Mouse (Mus musculus) embryo, embryonic 11.5 days (tissue): ENCODE data around the gene Syt1.

ENCODE experiments used
- DNase-seq: peaks from one replicate; pipeline ENCODE4 v3.0.0-alpha.2; 2012; ENCODE audit warnings: low read depth, low spot score

Syt1 gene

GRCm38 (mm10) chr10:108885769-108886168, 125.0 kb downstream of the Syt1 start:
- DNase-seq: no peak

GRCm38 (mm10) chr10:108884520-108884919, 126.3 kb downstream of the Syt1 start:
- no peak for DNase-seq

- no peak for DNase-seq
Measured at GRCm38 (mm10) chr10:108880372-108880771, 130.4 kb downstream of the Syt1 start.

GRCm38 (mm10) chr10:108875730-108876129, 135.1 kb downstream of the Syt1 start:
- no peak for DNase-seq

- no peak for DNase-seq
Measured at GRCm38 (mm10) chr10:108874687-108875086, 136.1 kb downstream of the Syt1 start.

- no peak for DNase-seq
Measured at GRCm38 (mm10) chr10:108872359-108872758, 138.4 kb downstream of the Syt1 start.

- DNase-seq: no peak
Measured at GRCm38 (mm10) chr10:108870586-108870985, 140.2 kb downstream of the Syt1 start.

- DNase-seq: no peak
Measured at GRCm38 (mm10) chr10:108868136-108868535, 142.6 kb downstream of the Syt1 start.

- DNase-seq: no peak
Measured at GRCm38 (mm10) chr10:108867202-108867601, 143.6 kb downstream of the Syt1 start.

GRCm38 (mm10) chr10:108865586-108865985, 145.2 kb downstream of the Syt1 start:
- no peak for DNase-seq

GRCm38 (mm10) chr10:108855986-108856385, 154.8 kb downstream of the Syt1 start:
- DNase-seq: no peak

GRCm38 (mm10) chr10:108852757-108853156, 158.0 kb downstream of the Syt1 start:
- no peak for DNase-seq

- DNase-seq: no peak
Measured at GRCm38 (mm10) chr10:108837434-108837833, 173.3 kb downstream of the Syt1 start.

GRCm38 (mm10) chr10:108832248-108832647, 178.5 kb downstream of the Syt1 start:
- DNase-seq: no peak

- DNase-seq: no peak
Measured at GRCm38 (mm10) chr10:108831801-108832200, 179.0 kb downstream of the Syt1 start.

GRCm38 (mm10) chr10:108822273-108822672, 188.5 kb downstream of the Syt1 start:
- DNase-seq: no peak

GRCm38 (mm10) chr10:108815339-108815738, 195.4 kb downstream of the Syt1 start:
- DNase-seq: no peak

GRCm38 (mm10) chr10:108804380-108804779, 206.4 kb downstream of the Syt1 start:
- DNase-seq: no peak

GRCm38 (mm10) chr10:108800776-108801175, 210.0 kb downstream of the Syt1 start:
- no peak for DNase-seq

GRCm38 (mm10) chr10:108798826-108799225, 212.0 kb downstream of the Syt1 start:
- no peak for DNase-seq

- DNase-seq: no peak
Measured at GRCm38 (mm10) chr10:108782817-108783216, 228.0 kb downstream of the Syt1 start.

- DNase-seq: no peak
Measured at GRCm38 (mm10) chr10:108780614-108781013, 230.2 kb downstream of the Syt1 start.

GRCm38 (mm10) chr10:108776735-108777134, 234.0 kb downstream of the Syt1 start:
- no peak for DNase-seq

GRCm38 (mm10) chr10:108771081-108771480, 239.7 kb downstream of the Syt1 start:
- no peak for DNase-seq
